Mouse (Mus musculus): ENCODE measurements around the gene Narf.

- no peak for TF ChIP-seq CTCF (IDR thresholded peaks at IDR 0.05; ENCODE audit: low read depth, low read length)
- no peak for TF ChIP-seq POLR2A (IDR thresholded peaks at IDR 0.05; ENCODE audit: extremely low read depth, insufficient read depth, low read length)
These were observed 8.7 kb upstream of the Narf start for GRCm38 (mm10) chr11:121228129-121229017.
